ENCODE assay signal across 22 mouse cellular contexts in genomic region chr3:141214789-141215188, GRCm38 (mm10). TPM values are rescaled to one million over a fixed set of nuclear protein-coding genes. Genes with fewer than 3 reads are reported as not detected.
DNase-seq lines count a peak whose midpoint lies in the region; ATAC-seq and TF ChIP-seq lines count a peak whose summit lies in the region.
"Had no signal": no experiment of that assay in that cellular context is flagged by ENCODE, and none has a peak within 500 bp of the region (broad histone marks: within the 10 kb centered on the region; RNA-seq: fewer than 3 reads in every experiment).

No protein-coding gene starts in this region.

- no peak for TF ChIP-seq CTCF in midbrain, postnatal 0 days (IDR thresholded peaks at IDR 0.05)

- no peak overlapping the region for H3K9ac ChIP-seq in midbrain, embryonic 14.5 days (replicated peaks; ENCODE audit: low read length)
- H3K9ac ChIP-seq in midbrain, embryonic 11.5 days (ENCODE audit: low read length), result no peak overlapping the region
- no peak overlapping the region for H3K9ac ChIP-seq in midbrain, postnatal 0 days (replicated peaks; ENCODE audit: low read length, poor library complexity, severe bottlenecking)
- H3K9ac ChIP-seq: neural tube, embryonic 12.5 days had no signal

- no peaks in the 10 kb centered on the region for H3K27me3 ChIP-seq in midbrain, embryonic 14.5 days (ENCODE audit: control insufficient read depth, insufficient read depth, low read length)
- H3K27me3 ChIP-seq in midbrain, embryonic 11.5 days (ENCODE audit: control insufficient read depth, insufficient read depth, low read length), result no peaks in the 10 kb centered on the region
- no peaks in the 10 kb centered on the region for H3K27me3 ChIP-seq in midbrain, postnatal 0 days (ENCODE audit: insufficient read depth, low read length)
- H3K27me3 ChIP-seq: neural tube, embryonic 12.5 days had no signal

- H3K4me2 ChIP-seq in midbrain, embryonic 14.5 days (ENCODE audit: low read length), result no peak overlapping the region
- H3K4me2 ChIP-seq in midbrain, embryonic 11.5 days, result no peak overlapping the region
- no peak overlapping the region for H3K4me2 ChIP-seq in midbrain, postnatal 0 days (ENCODE audit: low read depth, low read length, poor library complexity, severe bottlenecking)
- H3K4me2 ChIP-seq: neural tube, embryonic 12.5 days had no signal

- H3K4me3 ChIP-seq in midbrain, embryonic 14.5 days (replicated peaks; ENCODE audit: low read depth, low read length), result no peak overlapping the region
- no peak overlapping the region for H3K4me3 ChIP-seq in midbrain, embryonic 11.5 days (ENCODE audit: low read depth, low read length)
- H3K4me3 ChIP-seq in midbrain, postnatal 0 days (ENCODE audit: low read depth, low read length), result no peak overlapping the region
- H3K4me3 ChIP-seq: neural tube, embryonic 12.5 days had no signal

- 0 out of 2 replicates have a peak, but pooled peaks cover 4% of the 10 kb centered on the region for H3K9me3 ChIP-seq in midbrain, embryonic 14.5 days (ENCODE audit: control insufficient read depth, low read length)
- H3K9me3 ChIP-seq in midbrain, embryonic 11.5 days (ENCODE audit: control insufficient read depth, low read length), result peaks cover 3% of the 10 kb centered on the region; the same call in 1 of the 2 replicates
- no peaks in the 10 kb centered on the region for H3K9me3 ChIP-seq in midbrain, postnatal 0 days (ENCODE audit: low read length)

- H3K4me1 ChIP-seq in midbrain, embryonic 14.5 days (ENCODE audit: control insufficient read depth, insufficient read depth, low read length), result no peaks in the 10 kb centered on the region
- no peaks in the 10 kb centered on the region for H3K4me1 ChIP-seq in midbrain, embryonic 11.5 days (ENCODE audit: control insufficient read depth, insufficient read depth, low read length)
- no peaks in the 10 kb centered on the region for H3K4me1 ChIP-seq in midbrain, postnatal 0 days (ENCODE audit: insufficient read depth, low read length)
- H3K4me1 ChIP-seq: neural tube, embryonic 12.5 days had no signal

- ATAC-seq in midbrain, embryonic 14.5 days (ENCODE audit: low FRiP score, low TSS enrichment), result no peak
- ATAC-seq in midbrain, embryonic 11.5 days (ENCODE audit: low FRiP score), result no peak
- ATAC-seq in midbrain, postnatal 0 days (ENCODE audit: low FRiP score), result no peak

- H3K36me3 ChIP-seq in midbrain, embryonic 14.5 days (ENCODE audit: control insufficient read depth, insufficient read depth, low read length), result no peaks in the 10 kb centered on the region
- no peaks in the 10 kb centered on the region for H3K36me3 ChIP-seq in midbrain, embryonic 11.5 days (ENCODE audit: control insufficient read depth, insufficient read depth, low read length)
- H3K36me3 ChIP-seq in midbrain, postnatal 0 days (ENCODE audit: insufficient read depth, low read length), result no peaks in the 10 kb centered on the region
- H3K36me3 ChIP-seq: neural tube, embryonic 12.5 days had no signal

- peak; percentile 23 to 45 for DNase-seq in cerebellum, postnatal 10 days
- DNase-seq in cerebellum, adult 11 months, result no peak
- DNase-seq in midbrain, embryonic 14.5 days, result peak; percentile 31
- DNase-seq in midbrain, embryonic 11.5 days (ENCODE audit: low spot score, missing footprints), result no peak
- peak; percentile 26 to 36 for DNase-seq in cerebellum, postnatal 14 days
- DNase-seq in midbrain, postnatal 0 days (ENCODE audit: low spot score), result peak; percentile 44
- no peak for DNase-seq in adipocyte (ENCODE audit: low spot score)
- no peak for DNase-seq in layer of hippocampus, adult 9-11 months
- DNase-seq: adrenal gland, postnatal 14 days; gastrocnemius, postnatal 10 days; heart, postnatal 4 days; kidney, adult 8-10 months; kidney, postnatal 25 days; lung, adult 2 months; lung, postnatal 4 days; thymus, postnatal 4 days had no signal

- H3K27ac ChIP-seq in midbrain, embryonic 14.5 days (replicated peaks; ENCODE audit: low read depth, low read length), result no peak overlapping the region
- H3K27ac ChIP-seq in midbrain, embryonic 11.5 days (ENCODE audit: low read depth, low read length), result no peak overlapping the region
- H3K27ac ChIP-seq in midbrain, postnatal 0 days (ENCODE audit: low read depth, low read length), result no peak overlapping the region
- H3K27ac ChIP-seq: neural tube, embryonic 12.5 days had no signal

- WGBS in midbrain, embryonic 14.5 days, result 68% methylated on average over 2 of the region's 2 CpGs
- 91% methylated on average over 2 of the region's 2 CpGs for WGBS in midbrain, embryonic 11.5 days
- WGBS in midbrain, postnatal 0 days, result 48% methylated on average over 2 of the region's 2 CpGs

RNA-seq across cellular contexts. Expression of gene Pdha2, which starts 2.6 kb away (rescaled TPM):
- polyA plus RNA-seq in midbrain, embryonic 14.5 days (2014; fragmentation: Nextera tagmentation; extraction: Ambion mirVana), result not detected in 2 replicates
- not detected in 2 replicates for polyA plus RNA-seq in midbrain, embryonic 11.5 days (2014; fragmentation: Nextera tagmentation; extraction: Ambion mirVana)
- not detected in 2 replicates for total RNA-seq in midbrain, postnatal 0 days (2014; rRNA removed)
- polyA plus RNA-seq in midbrain, postnatal 0 days (2015; fragmentation: Nextera tagmentation; extraction: Ambion mirVana), result not detected in 2 replicates
- total RNA-seq: adrenal gland, postnatal 14 days; gastrocnemius, postnatal 10 days; heart, adult 18-20 months; heart, postnatal 4 days; left cerebral cortex, postnatal 14 days; liver, adult 2 months had no signal
- polyA plus RNA-seq: embryonic facial prominence, embryonic 14.5 days; heart, embryonic 14.5 days; liver, adult 2 months; lung, adult 2 months; neural tube, embryonic 12.5 days had no signal

Comparison
In these comparisons a context has a peak if more than half of its experiments do, and no peak if none do; other contexts are left out.
1. DNase-seq: peak in cerebellum, postnatal 10 days (2 of 2), midbrain, embryonic 14.5 days (single experiment), cerebellum, postnatal 14 days (2 of 2) and midbrain, postnatal 0 days (single experiment); none in cerebellum, adult 11 months (single experiment), midbrain, embryonic 11.5 days (single experiment), adipocyte (single experiment) and layer of hippocampus, adult 9-11 months (single experiment).